Mouse (Mus musculus): ENCODE measurements around the gene Gm17581. TPM values are rescaled to one million over a fixed set of nuclear protein-coding genes. Genes with fewer than 3 reads are reported as not detected.

The Gm17581 gene
- polyA plus RNA-seq, 1 experiment from 2014 or later = not detected

- peaks cover 9% of the 10 kb centered on the region for H3K36me3 ChIP-seq (ENCODE audit: control insufficient read depth, insufficient read depth, low read length)
- no peak overlapping the region for H3K9ac ChIP-seq (ENCODE audit: low read length)
- no peak overlapping the region for H3K27ac ChIP-seq (replicated peaks in 1 of 2; ENCODE audit: control insufficient read depth in 1 of 2, insufficient read depth in 1 of 2, low read depth in 2 of 2, low read length in 2 of 2)
- 77% methylated on average over 6 of the region's 6 CpGs for WGBS
- ATAC-seq (ENCODE audit: insufficient number of reproducible peaks, insufficient read depth, low FRiP score, low read depth) = no peak
- peaks cover 3 to 7% of the 10 kb centered on the region in 2 experiments for H3K4me1 ChIP-seq (ENCODE audit: control insufficient read depth in 2 of 2, insufficient read depth in 2 of 2, low read length in 2 of 2)
- H3K4me2 ChIP-seq (ENCODE audit: low read length) = no peak overlapping the region
- H3K27me3 ChIP-seq (ENCODE audit: control insufficient read depth, insufficient read depth, low read length) = no peaks in the 10 kb centered on the region
- no peaks in the 10 kb centered on the region for H3K9me3 ChIP-seq (ENCODE audit: control insufficient read depth, low read length)
- H3K4me3 ChIP-seq (ENCODE audit: control insufficient read depth in 1 of 2, insufficient read depth in 1 of 2, low read depth in 1 of 2, low read length in 2 of 2) = no peak overlapping the region
These were observed 11.1 kb downstream of the Gm17581 start for GRCm38 (mm10) chr2:155724526-155724925.

- 35% methylated on average over 5 of the region's 5 CpGs for WGBS
- peaks cover 13% of the 10 kb centered on the region for H3K36me3 ChIP-seq (ENCODE audit: control insufficient read depth, insufficient read depth, low read length)
These were observed 11.6 kb downstream of the Gm17581 start for GRCm38 (mm10) chr2:155724036-155724435.

GRCm38 (mm10) chr2:155720585-155720984 lies 15.1 kb downstream of the Gm17581 start:
- H3K4me2 ChIP-seq (ENCODE audit: low read length) = no peak overlapping the region
- no peaks in the 10 kb centered on the region for H3K27me3 ChIP-seq (ENCODE audit: control insufficient read depth, insufficient read depth, low read length)
- no peak for ATAC-seq (ENCODE audit: insufficient number of reproducible peaks, insufficient read depth, low FRiP score, low read depth)
- 75% methylated on average over 5 of the region's 5 CpGs for WGBS
- H3K4me1 ChIP-seq (ENCODE audit: control insufficient read depth in 2 of 2, insufficient read depth in 2 of 2, low read length in 2 of 2) = no peaks in the 10 kb centered on the region
- H3K9ac ChIP-seq (ENCODE audit: low read length) = no peak overlapping the region
- no peak overlapping the region for H3K27ac ChIP-seq (replicated peaks in 1 of 2; ENCODE audit: control insufficient read depth in 1 of 2, insufficient read depth in 1 of 2, low read depth in 2 of 2, low read length in 2 of 2)
- H3K4me3 ChIP-seq (ENCODE audit: control insufficient read depth in 1 of 2, insufficient read depth in 1 of 2, low read depth in 1 of 2, low read length in 2 of 2) = no peak overlapping the region
- peaks cover 34% of the 10 kb centered on the region for H3K36me3 ChIP-seq (ENCODE audit: control insufficient read depth, insufficient read depth, low read length)
- H3K9me3 ChIP-seq (ENCODE audit: control insufficient read depth, low read length) = no peaks in the 10 kb centered on the region

More at GRCm38 (mm10) chr2:155724036-155724435, 11.6 kb downstream of the Gm17581 start:
- no peak for ATAC-seq (ENCODE audit: insufficient number of reproducible peaks, insufficient read depth, low FRiP score, low read depth)
- no peak overlapping the region for H3K4me3 ChIP-seq (ENCODE audit: control insufficient read depth in 1 of 2, insufficient read depth in 1 of 2, low read depth in 1 of 2, low read length in 2 of 2)
- no peak overlapping the region for H3K4me2 ChIP-seq (ENCODE audit: low read length)
- peaks cover 3 to 6% of the 10 kb centered on the region in 2 experiments; a peak in 3 of 4 replicates for H3K4me1 ChIP-seq (ENCODE audit: control insufficient read depth in 2 of 2, insufficient read depth in 2 of 2, low read length in 2 of 2)
- H3K9ac ChIP-seq (ENCODE audit: low read length) = no peak overlapping the region
- H3K9me3 ChIP-seq (ENCODE audit: control insufficient read depth, low read length) = no peaks in the 10 kb centered on the region
- no peaks in the 10 kb centered on the region for H3K27me3 ChIP-seq (ENCODE audit: control insufficient read depth, insufficient read depth, low read length)
- H3K27ac ChIP-seq (replicated peaks in 1 of 2; ENCODE audit: control insufficient read depth in 1 of 2, insufficient read depth in 1 of 2, low read depth in 2 of 2, low read length in 2 of 2) = no peak overlapping the region

GRCm38 (mm10) chr2:155717082-155717990 lies 18.3 kb downstream of the Gm17581 start:
- H3K27ac ChIP-seq (replicated peaks in 1 of 2; ENCODE audit: control insufficient read depth in 1 of 2, insufficient read depth in 1 of 2, low read depth in 2 of 2, low read length in 2 of 2) = no peak overlapping the region
- H3K27me3 ChIP-seq (ENCODE audit: control insufficient read depth, insufficient read depth, low read length) = no peaks in the 10 kb centered on the region
- no peaks in the 10 kb centered on the region for H3K4me1 ChIP-seq (ENCODE audit: control insufficient read depth in 2 of 2, insufficient read depth in 2 of 2, low read length in 2 of 2)
- ATAC-seq (ENCODE audit: insufficient number of reproducible peaks, insufficient read depth, low FRiP score, low read depth) = no peak
- no peak overlapping the region for H3K4me2 ChIP-seq (ENCODE audit: low read length)
- no peaks in the 10 kb centered on the region for H3K9me3 ChIP-seq (ENCODE audit: control insufficient read depth, low read length)
- H3K9ac ChIP-seq (ENCODE audit: low read length) = no peak overlapping the region
- H3K4me3 ChIP-seq (ENCODE audit: control insufficient read depth in 1 of 2, insufficient read depth in 1 of 2, low read depth in 1 of 2, low read length in 2 of 2) = no peak overlapping the region
- H3K36me3 ChIP-seq (ENCODE audit: control insufficient read depth, insufficient read depth, low read length) = peaks cover 57% of the 10 kb centered on the region
- WGBS = 82% methylated on average over 12 of the region's 12 CpGs

DNA sequence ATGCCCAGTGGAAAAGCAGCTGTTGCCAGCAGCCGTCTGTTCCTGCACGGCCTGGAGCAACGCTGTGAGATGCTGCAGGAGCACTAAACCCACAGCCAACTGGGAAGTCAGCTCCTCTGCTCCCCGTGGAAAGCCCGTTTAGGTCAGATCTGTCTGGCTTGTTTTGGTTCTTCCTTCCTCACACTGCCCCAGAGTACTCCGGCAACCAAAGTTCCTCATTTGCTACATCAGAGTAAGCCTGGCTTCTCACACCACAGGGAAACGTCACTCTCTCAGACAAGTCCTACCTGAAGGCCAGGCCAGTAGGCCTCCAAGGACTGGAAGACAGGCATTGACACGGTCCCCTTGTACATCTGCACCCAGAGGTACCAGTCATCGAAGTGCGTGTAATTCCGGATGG lies 25.1 kb downstream of the Gm17581 start:
- Histone ChIP-seq H3K4me1 (ENCODE audit: control insufficient read depth in 2 of 2, insufficient read depth in 2 of 2, low read length in 2 of 2) (0 out of 4 replicates have a peak, but pooled peaks cover 0 to 4% of the 10 kb centered on the region in 2 experiments), H3K9ac (ENCODE audit: low read length) (no peak overlapping the region), H3K36me3 (ENCODE audit: control insufficient read depth, insufficient read depth, low read length) (peaks cover 65% of the 10 kb centered on the region), H3K27me3 (ENCODE audit: control insufficient read depth, insufficient read depth, low read length) (no peaks in the 10 kb centered on the region), H3K4me3 (ENCODE audit: control insufficient read depth in 1 of 2, insufficient read depth in 1 of 2, low read depth in 1 of 2, low read length in 2 of 2) (no peak overlapping the region), H3K4me2 (ENCODE audit: low read length) (no peak overlapping the region), H3K27ac (replicated peaks in 1 of 2; ENCODE audit: control insufficient read depth in 1 of 2, insufficient read depth in 1 of 2, low read depth in 2 of 2, low read length in 2 of 2) (no peak overlapping the region), H3K9me3 (ENCODE audit: control insufficient read depth, low read length) (no peaks in the 10 kb centered on the region)
- WGBS = 86% methylated on average over 11 of the region's 11 CpGs
- no peak for ATAC-seq (ENCODE audit: insufficient number of reproducible peaks, insufficient read depth, low FRiP score, low read depth)

DNA sequence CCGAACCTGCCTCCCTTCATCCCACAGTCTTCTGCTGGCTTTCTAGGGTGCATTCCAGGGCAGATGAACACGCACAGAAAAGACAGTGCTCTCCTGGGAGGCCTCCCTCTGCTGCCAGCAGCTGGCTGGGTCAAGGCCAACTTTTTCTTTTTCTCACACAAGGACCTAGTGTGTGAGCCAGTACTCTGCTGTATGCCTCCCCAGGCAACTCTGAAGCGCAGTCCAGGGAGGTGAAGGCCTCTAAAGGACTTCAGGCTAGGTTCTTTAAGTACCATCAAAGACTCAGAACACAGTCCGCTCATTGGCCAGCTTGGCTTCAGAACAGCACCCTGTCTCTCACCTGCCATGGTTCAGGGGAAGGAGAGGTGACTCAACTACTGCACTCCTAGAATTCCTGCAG lies 28.4 kb downstream of the Gm17581 start:
- no peaks in the 10 kb centered on the region for H3K9me3 ChIP-seq (ENCODE audit: control insufficient read depth, low read length)
- 65% methylated on average over 4 of the region's 4 CpGs for WGBS
- H3K4me1 ChIP-seq (ENCODE audit: control insufficient read depth in 2 of 2, insufficient read depth in 2 of 2, low read length in 2 of 2) = 0 out of 4 replicates have a peak, but pooled peaks cover 0 to 4% of the 10 kb centered on the region in 2 experiments
- H3K27me3 ChIP-seq (ENCODE audit: control insufficient read depth, insufficient read depth, low read length) = no peaks in the 10 kb centered on the region
- no peak overlapping the region for H3K4me3 ChIP-seq (ENCODE audit: control insufficient read depth in 1 of 2, insufficient read depth in 1 of 2, low read depth in 1 of 2, low read length in 2 of 2)
- no peak overlapping the region for H3K4me2 ChIP-seq (ENCODE audit: low read length)
- no peak overlapping the region; the same call in 1 of the 2 replicates for H3K9ac ChIP-seq (ENCODE audit: low read length)
- ATAC-seq (ENCODE audit: insufficient number of reproducible peaks, insufficient read depth, low FRiP score, low read depth) = no peak
- peaks cover 49% of the 10 kb centered on the region for H3K36me3 ChIP-seq (ENCODE audit: control insufficient read depth, insufficient read depth, low read length)
- H3K27ac ChIP-seq (replicated peaks in 1 of 2; ENCODE audit: control insufficient read depth in 1 of 2, insufficient read depth in 1 of 2, low read depth in 2 of 2, low read length in 2 of 2) = no peak overlapping the region

GRCm38 (mm10) chr2:155703630-155704029 lies 32.0 kb downstream of the Gm17581 start:
- H3K27ac ChIP-seq (replicated peaks in 1 of 2; ENCODE audit: control insufficient read depth in 1 of 2, insufficient read depth in 1 of 2, low read depth in 2 of 2, low read length in 2 of 2) = no peak overlapping the region
- WGBS = 78% methylated on average over 4 of the region's 4 CpGs
- H3K4me2 ChIP-seq (ENCODE audit: low read length) = no peak overlapping the region
- no peak overlapping the region for H3K9ac ChIP-seq (ENCODE audit: low read length)
- no peak overlapping the region for H3K4me3 ChIP-seq (ENCODE audit: control insufficient read depth in 1 of 2, insufficient read depth in 1 of 2, low read depth in 1 of 2, low read length in 2 of 2)
- 0 out of 4 replicates have a peak, but pooled peaks cover 0 to 4% of the 10 kb centered on the region in 2 experiments for H3K4me1 ChIP-seq (ENCODE audit: control insufficient read depth in 2 of 2, insufficient read depth in 2 of 2, low read length in 2 of 2)
- no peak for ATAC-seq (ENCODE audit: insufficient number of reproducible peaks, insufficient read depth, low FRiP score, low read depth)
- no peaks in the 10 kb centered on the region for H3K9me3 ChIP-seq (ENCODE audit: control insufficient read depth, low read length)
- H3K27me3 ChIP-seq (ENCODE audit: control insufficient read depth, insufficient read depth, low read length) = no peaks in the 10 kb centered on the region
- H3K36me3 ChIP-seq (ENCODE audit: control insufficient read depth, insufficient read depth, low read length) = peaks cover 26% of the 10 kb centered on the region
